Mouse (Mus musculus): Measurements from ENCODE around the gene Trim17.

GRCm38 (mm10) chr11:58958536-58958935 lies 4.1 kb downstream of the Trim17 start:
- TF ChIP-seq CTCF (IDR thresholded peaks at IDR 0.05; ENCODE audit: control insufficient read depth, insufficient read depth, insufficient read length) (no peak), MYOG (IDR thresholded peaks at IDR 0.05; ENCODE audit: control insufficient read depth, extremely low read depth, insufficient read length) (no peak), MYOD1 (IDR thresholded peaks at IDR 0.05; ENCODE audit: control insufficient read depth, insufficient read length, low read depth) (no peak), CEBPB (IDR thresholded peaks at IDR 0.05; ENCODE audit: low read depth) (no peak), USF1 (IDR thresholded peaks at IDR 0.05; ENCODE audit: low read depth) (no peak), MAX (IDR thresholded peaks at IDR 0.05) (no peak), FOSL1 (IDR thresholded peaks at IDR 0.05; ENCODE audit: insufficient read depth, low read length, poor library complexity, severe bottlenecking) (no peak)

Data from C2C12 (cell line).